Mouse (Mus musculus) heart, embryonic 14.5 days (tissue): ENCODE measurements around the gene Tmem215. TPM values are rescaled to one million over a fixed set of nuclear protein-coding genes. Genes with fewer than 3 reads are reported as not detected.

Experiments used
- ATAC-seq: fragments of 200-750 bp; cut with Nextera tagmentation; 2 replicates; pipeline ENCODE4 v1.8.0; 2017; ENCODE audit warnings: low read depth, moderate TSS enrichment; ENCODE audit not compliant: insufficient number of reproducible peaks, insufficient read depth, low FRiP score
- H3K27ac ChIP-seq, 2 experiments: fragments of 200-500 bp in 1 of 2; fragments of 300-500 bp in 1 of 2; sonication (generic) in 1 of 2; replicated peaks in 1 of 2; 2 replicates each; pipeline ENCODE4 v1.5.1; 2012 to 2014; ENCODE audit warnings: low read depth in 2 of 2, low read length in 2 of 2, control low read depth in 1 of 2, mild to moderate bottlenecking in 1 of 2, mixed read lengths in 1 of 2; ENCODE audit not compliant: control insufficient read depth in 1 of 2, insufficient read depth in 1 of 2
- H3K27me3 ChIP-seq: fragments of 300-500 bp; sonication (generic); 2 replicates; pipeline ENCODE4 v1.6.1; 2014; ENCODE audit warnings: mild to moderate bottlenecking, low read length, control low read depth; ENCODE audit not compliant: control insufficient read depth, insufficient read depth
- H3K36me3 ChIP-seq: fragments of 300-500 bp; sonication (generic); 2 replicates; pipeline ENCODE4 v1.6.1; 2014; ENCODE audit warnings: mild to moderate bottlenecking, control low read depth, low read length, mixed read lengths; ENCODE audit not compliant: control insufficient read depth, insufficient read depth
- H3K4me1 ChIP-seq, 2 experiments: fragments of 200-500 bp in 1 of 2; fragments of 300-500 bp in 1 of 2; sonication (generic) in 1 of 2; 2 replicates each; pipeline ENCODE4 v1.6.1; 2012 to 2014; ENCODE audit warnings: low read length in 2 of 2, control low read depth in 1 of 2, mixed read lengths in 1 of 2; ENCODE audit not compliant: control insufficient read depth in 2 of 2, insufficient read depth in 2 of 2
- H3K4me2 ChIP-seq: fragments of 300-500 bp; sonication (generic); 2 replicates; pipeline ENCODE4 v1.6.1; 2014; ENCODE audit warnings: mild to moderate bottlenecking, low read length
- H3K4me3 ChIP-seq, 2 experiments: fragments of 200-500 bp in 1 of 2; fragments of 300-500 bp in 1 of 2; sonication (generic) in 1 of 2; 2 replicates each; pipeline ENCODE4 v1.5.1; 2012 to 2014; ENCODE audit warnings: low read length in 2 of 2, mild to moderate bottlenecking in 2 of 2, control low read depth in 1 of 2, low read depth in 1 of 2, moderate library complexity in 1 of 2; ENCODE audit not compliant: control insufficient read depth in 1 of 2, insufficient read depth in 1 of 2
- H3K9ac ChIP-seq: fragments of 300-500 bp; sonication (generic); 2 replicates; pipeline ENCODE4 v1.6.1; 2014; ENCODE audit warnings: mild to moderate bottlenecking, low read length
- H3K9me3 ChIP-seq: fragments of 300-500 bp; sonication (generic); 2 replicates; pipeline ENCODE4 v1.6.1; 2016; ENCODE audit warnings: low read length, control low read depth; ENCODE audit not compliant: control insufficient read depth
- WGBS: fragments of 180-500 bp; shearing (Covaris S2); extraction: QIAGEN DNeasy Blood & Tissue Kit; methylation state at CpG from one replicate; pipeline ENCODE4 v1.1.7; 2014; 5-methylcytosine and 5-hydroxymethylcytosine counted together
- polyA plus RNA-seq: library from polyadenylated mRNA; unstranded; fragments of >200 nt; fragmentation: Nextera tagmentation; extraction: Ambion mirVana; gene quantifications from 2 replicates; pipeline ENCODE4 v1.2.1, GENCODE M21; 2014

The Tmem215 gene
- polyA plus RNA-seq, 1 experiment from 2014 or later, result 1.5 TPM

DNA sequence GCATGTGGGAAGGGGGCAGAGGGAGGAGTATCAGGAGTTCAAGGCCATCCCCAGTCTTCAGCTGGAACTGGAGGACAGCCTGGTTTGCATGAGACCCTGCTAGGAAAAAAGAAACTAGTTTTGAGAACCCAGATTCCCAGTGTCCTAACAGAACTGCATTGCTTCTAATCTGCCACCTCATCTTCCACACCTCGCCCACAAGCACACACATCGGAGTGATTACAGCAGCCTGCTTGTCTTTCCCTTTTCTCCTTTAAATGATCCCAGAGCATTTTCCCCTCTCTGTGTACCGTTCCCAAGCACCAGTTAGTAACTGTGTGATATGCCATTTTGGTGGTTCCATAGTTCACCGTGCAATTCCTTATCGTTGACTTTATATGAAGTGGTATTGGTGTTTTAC lies 6.0 kb downstream of the Tmem215 start:
- no peak overlapping the region for H3K9ac ChIP-seq
- H3K36me3 ChIP-seq, result no peaks in the 10 kb centered on the region
- no peak for ATAC-seq
- H3K9me3 ChIP-seq, result no peaks in the 10 kb centered on the region
- no peak overlapping the region for H3K4me2 ChIP-seq
- H3K4me1 ChIP-seq, result 0 out of 4 replicates have a peak, but pooled peaks cover 0 to under 1% of the 10 kb centered on the region in 2 experiments
- peaks cover 12% of the 10 kb centered on the region for H3K27me3 ChIP-seq
- WGBS, result 82% methylated on average over 5 of the region's 5 CpGs
- no peak overlapping the region for H3K4me3 ChIP-seq
- no peak overlapping the region for H3K27ac ChIP-seq

GRCm38 (mm10) chr4:40486546-40486945 lies 14.6 kb downstream of the Tmem215 start:
- no peak overlapping the region for H3K9ac ChIP-seq
- no peaks in the 10 kb centered on the region for H3K36me3 ChIP-seq
- H3K9me3 ChIP-seq, result no peaks in the 10 kb centered on the region
- no peak for ATAC-seq
- WGBS, result 75% methylated on average over 6 of the region's 6 CpGs
- no peak overlapping the region for H3K27ac ChIP-seq
- H3K4me2 ChIP-seq, result no peak overlapping the region
- no peaks in the 10 kb centered on the region; a peak in 1 of 4 replicates for H3K4me1 ChIP-seq
- H3K27me3 ChIP-seq, result no peaks in the 10 kb centered on the region
- no peak overlapping the region for H3K4me3 ChIP-seq

DNA sequence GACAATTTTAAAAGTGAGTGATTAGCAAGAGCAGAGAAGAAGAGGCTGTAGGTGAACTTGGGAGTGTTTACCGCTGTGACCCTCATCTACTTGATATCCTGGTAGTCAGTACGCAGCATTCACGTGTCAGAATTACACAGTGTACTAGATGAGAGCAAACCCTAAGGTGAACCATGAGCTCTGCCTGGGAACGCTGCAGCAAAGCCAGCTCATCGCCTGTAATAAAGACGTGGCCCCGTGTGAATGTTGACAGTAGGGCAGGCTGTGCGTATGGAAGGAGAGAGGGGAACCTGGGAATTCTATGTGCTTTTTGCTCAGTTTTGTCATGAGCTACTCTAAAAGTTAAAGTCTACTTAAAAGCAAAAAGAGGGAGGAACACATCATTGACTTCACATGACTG lies 19.8 kb downstream of the Tmem215 start:
- Histone ChIP-seq H3K4me2 (no peak overlapping the region), H3K27me3 (no peaks in the 10 kb centered on the region), H3K36me3 (no peaks in the 10 kb centered on the region), H3K27ac (no peak overlapping the region), H3K4me3 (no peak overlapping the region), H3K4me1 (no peaks in the 10 kb centered on the region), H3K9me3 (no peaks in the 10 kb centered on the region), H3K9ac (no peak overlapping the region)
- no peak for ATAC-seq
- 84% methylated on average over 8 of the region's 8 CpGs for WGBS

GRCm38 (mm10) chr4:40496354-40496753 lies 24.4 kb downstream of the Tmem215 start:
- no peaks in the 10 kb centered on the region for H3K27me3 ChIP-seq
- no peaks in the 10 kb centered on the region for H3K36me3 ChIP-seq
- H3K4me1 ChIP-seq, result no peaks in the 10 kb centered on the region
- ATAC-seq, result no peak
- no peak overlapping the region for H3K27ac ChIP-seq
- WGBS, result 81% methylated on average over 6 of the region's 6 CpGs
- H3K9me3 ChIP-seq, result no peaks in the 10 kb centered on the region
- H3K4me3 ChIP-seq, result no peak overlapping the region
- H3K4me2 ChIP-seq, result no peak overlapping the region
- no peak overlapping the region for H3K9ac ChIP-seq

GRCm38 (mm10) chr4:40496828-40497227 lies 24.8 kb downstream of the Tmem215 start:
- Histone ChIP-seq H3K4me3 (no peak overlapping the region), H3K27ac (no peak overlapping the region), H3K4me2 (no peak overlapping the region), H3K9ac (no peak overlapping the region), H3K4me1 (no peaks in the 10 kb centered on the region), H3K9me3 (no peaks in the 10 kb centered on the region), H3K36me3 (no peaks in the 10 kb centered on the region), H3K27me3 (no peaks in the 10 kb centered on the region)
- ATAC-seq, result no peak
- 80% methylated on average over 5 of the region's 5 CpGs for WGBS

DNA sequence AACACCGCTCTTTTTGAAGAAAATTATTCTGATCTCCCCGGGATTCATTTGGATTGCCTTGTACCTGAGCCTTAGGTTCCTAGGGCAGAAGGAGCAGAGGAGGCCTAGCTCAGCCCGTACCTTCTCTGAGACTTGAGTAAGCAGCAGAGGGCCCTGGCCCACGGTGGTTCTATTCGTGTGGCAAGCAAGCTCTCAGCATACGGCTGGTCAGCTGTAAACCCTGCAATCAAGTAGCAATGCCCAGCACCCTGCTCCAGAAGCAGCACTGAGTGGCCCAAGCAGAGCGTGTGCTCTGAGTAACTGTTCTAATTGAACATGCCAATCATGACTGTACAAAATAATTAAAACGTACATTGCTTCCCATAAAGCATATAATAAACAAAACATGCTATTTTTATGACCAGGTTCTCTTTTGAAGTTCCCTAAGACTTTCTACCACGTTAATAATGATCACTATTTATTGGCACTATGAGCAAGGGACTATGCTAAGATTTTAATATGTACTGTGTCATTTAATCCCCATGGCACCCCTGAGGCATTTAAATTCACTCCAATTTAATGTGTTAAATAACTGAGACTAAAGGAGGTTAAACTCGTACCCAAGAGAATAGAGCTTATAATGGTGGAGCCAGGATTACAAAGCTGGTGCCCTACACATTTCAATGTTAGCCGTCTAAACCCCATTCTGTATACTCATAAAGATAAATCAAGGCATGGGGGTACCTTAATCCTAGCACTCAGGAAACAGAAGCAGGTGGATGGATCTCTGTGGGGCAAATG lies 28.0 kb downstream of the Tmem215 start:
- no peak for ATAC-seq
- H3K4me3 ChIP-seq, result no peak overlapping the region
- no peaks in the 10 kb centered on the region for H3K9me3 ChIP-seq
- H3K27me3 ChIP-seq, result no peaks in the 10 kb centered on the region
- H3K9ac ChIP-seq, result no peak overlapping the region
- no peak overlapping the region for H3K27ac ChIP-seq
- no peak overlapping the region for H3K4me2 ChIP-seq
- H3K4me1 ChIP-seq, result no peaks in the 10 kb centered on the region
- WGBS, result 81% methylated on average over 11 of the region's 11 CpGs
- no peaks in the 10 kb centered on the region for H3K36me3 ChIP-seq

- Histone ChIP-seq H3K9ac (no peak overlapping the region), H3K4me3 (no peak overlapping the region), H3K9me3 (no peaks in the 10 kb centered on the region), H3K4me1 (no peaks in the 10 kb centered on the region), H3K36me3 (no peaks in the 10 kb centered on the region), H3K4me2 (no peak overlapping the region), H3K27me3 (no peaks in the 10 kb centered on the region), H3K27ac (no peak overlapping the region)
- no peak for ATAC-seq
- 51% methylated on average over 3 of the region's 3 CpGs for WGBS
These were observed 30.5 kb downstream of the Tmem215 start for GRCm38 (mm10) chr4:40502459-40502858.

DNA sequence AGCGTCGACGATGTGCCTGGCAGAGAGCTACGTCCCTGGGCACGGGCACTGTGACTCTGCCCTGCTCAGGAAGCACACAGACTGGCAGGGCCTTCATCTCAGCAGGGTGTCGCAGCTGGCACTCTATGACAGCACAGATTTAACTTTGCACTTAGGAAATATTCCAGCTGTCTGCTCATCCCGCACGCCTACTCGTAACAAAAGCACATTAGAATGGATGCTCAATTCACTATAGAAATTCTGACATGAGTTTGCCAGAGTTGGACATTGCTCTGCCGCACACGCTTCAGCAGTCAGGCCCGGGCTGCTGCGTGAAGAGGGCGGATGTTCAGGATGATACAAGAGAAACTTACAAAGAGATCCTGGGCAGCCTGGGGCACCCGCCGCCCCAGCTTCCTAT lies 37.6 kb downstream of the Tmem215 start:
- H3K4me2 ChIP-seq, result no peak overlapping the region
- H3K9ac ChIP-seq, result no peak overlapping the region
- ATAC-seq, result no peak
- 79% methylated on average over 16 of the region's 16 CpGs for WGBS
- H3K4me3 ChIP-seq, result no peak overlapping the region
- H3K4me1 ChIP-seq, result no peaks in the 10 kb centered on the region
- H3K36me3 ChIP-seq, result no peaks in the 10 kb centered on the region
- H3K9me3 ChIP-seq, result no peaks in the 10 kb centered on the region
- H3K27ac ChIP-seq, result no peak overlapping the region
- no peaks in the 10 kb centered on the region for H3K27me3 ChIP-seq
